Mouse (Mus musculus): ENCODE results near the gene Cadm1.

- TF ChIP-seq CTCF (IDR thresholded peaks at IDR 0.05; ENCODE audit: low read depth, low read length) = no peak
- no peak for TF ChIP-seq POLR2A (IDR thresholded peaks at IDR 0.05; ENCODE audit: insufficient read depth, low read length)
- no peak for TF ChIP-seq EP300 (IDR thresholded peaks at IDR 0.05; ENCODE audit: insufficient read depth, low read depth, low read length)
Observed at GRCm38 (mm10) chr9:47894661-47895060, 364.7 kb downstream of the Cadm1 start.

All from ES-Bruce4 (cell line).